Mouse (Mus musculus) testis, adult 2 months (tissue): ENCODE measurements around the gene Gm14401.
"Not testable (repeated sequence)": the region's sequence is repeated elsewhere in the genome, so short reads cannot be mapped to it uniquely, and the experiment has no call there.

Experiments
- CTCF ChIP-seq: fragments of 200-500 bp; IDR thresholded peaks from 2 replicates; pipeline ENCODE4 v1.5.1; 2012; ENCODE audit warnings: low read depth, mild to moderate bottlenecking, inconsistent platforms, low read length, moderate library complexity; ENCODE audit not compliant: control insufficient read depth, insufficient read depth, insufficient replicate concordance
- POLR2A ChIP-seq: fragments of 200-500 bp; IDR thresholded peaks from 2 replicates; pipeline ENCODE4 v1.6.1; 2012; ENCODE audit warnings: low read depth, mild to moderate bottlenecking, inconsistent platforms, low read length, moderate library complexity; ENCODE audit not compliant: control insufficient read depth

GRCm38 (mm10) chr2:177072807-177073206 lies 1.3 kb upstream of the Gm14401 start:
- TF ChIP-seq POLR2A, CTCF: not testable (repeated sequence)
